Mouse (Mus musculus) naive thymus-derived CD4-positive, alpha-beta T cell, adult 5 months (primary cell): ENCODE measurements around the gene Erg. TPM values are rescaled to one million over a fixed set of nuclear protein-coding genes. Genes with fewer than 3 reads are reported as not detected.

Experiments used
- polyA plus RNA-seq: library from polyadenylated mRNA; unstranded; fragments of 100-300 nt; shearing (Covaris generic); gene quantifications from one replicate; pipeline ENCODE4 v1.2.1, GENCODE M21; 2017

Erg gene
- not detected for polyA plus RNA-seq

GRCm38 (mm10) chr16:95586311-95586602, at the start of gene Erg:
TSS of gene Erg (minus strand) at chr16:95586593.

Other genes with a start within 250 kb of the Erg start
- gene Ets2, start 115.5 kb upstream of the Erg start, polyA plus RNA-seq = 137 TPM